Mouse (Mus musculus) liver, embryonic 11.5 days (tissue): ENCODE data around the gene Heatr5a. TPM values are rescaled to one million over a fixed set of nuclear protein-coding genes. Genes with fewer than 3 reads are reported as not detected.

ENCODE experiments used
- ATAC-seq: fragments of 200-750 bp; cut with Nextera tagmentation; replicated peaks from 2 replicates; pipeline ENCODE4 v1.8.0; 2017; ENCODE audit warnings: moderate number of reproducible peaks, mild to moderate bottlenecking, moderate TSS enrichment, moderate library complexity; ENCODE audit not compliant: low FRiP score
- DNase-seq: peaks from one replicate; pipeline ENCODE4 v3.0.0-alpha.2; 2017; ENCODE audit warnings: low spot score
- H3K27ac ChIP-seq: fragments of 300-500 bp; sonication (generic); 2 replicates; pipeline ENCODE4 v1.5.1; 2014; ENCODE audit warnings: mild to moderate bottlenecking, low read depth, low read length, control low read depth
- H3K27me3 ChIP-seq: fragments of 300-500 bp; sonication (generic); replicated peaks from 2 replicates; pipeline ENCODE4 v1.6.1; 2014; ENCODE audit warnings: low read length, mixed read lengths; ENCODE audit not compliant: control insufficient read depth, insufficient read depth
- H3K36me3 ChIP-seq: fragments of 300-500 bp; sonication (generic); 2 replicates; pipeline ENCODE4 v1.6.1; 2014; ENCODE audit warnings: mild to moderate bottlenecking, low read length, moderate library complexity, mixed read lengths; ENCODE audit not compliant: control insufficient read depth, insufficient read depth
- H3K4me1 ChIP-seq: fragments of 300-500 bp; sonication (generic); replicated peaks from 2 replicates; pipeline ENCODE4 v1.6.1; 2014; ENCODE audit warnings: low read length, mixed read lengths; ENCODE audit not compliant: control insufficient read depth, insufficient read depth
- H3K4me2 ChIP-seq: fragments of 300-500 bp; sonication (generic); 2 replicates; pipeline ENCODE4 v1.6.1; 2014; ENCODE audit warnings: mild to moderate bottlenecking, control low read depth, moderate library complexity
- H3K4me3 ChIP-seq: fragments of 300-500 bp; sonication (generic); 2 replicates; pipeline ENCODE4 v1.5.1; 2014; ENCODE audit warnings: low read depth, low read length, control low read depth
- H3K9ac ChIP-seq: fragments of 300-500 bp; sonication (generic); 2 replicates; pipeline ENCODE4 v1.6.1; 2014; ENCODE audit warnings: low read depth, low read length, control low read depth
- H3K9me3 ChIP-seq: fragments of 300-500 bp; sonication (generic); 2 replicates; pipeline ENCODE4 v1.6.1; 2016; ENCODE audit warnings: low read length, inconsistent platforms, mixed read lengths; ENCODE audit not compliant: control insufficient read depth
- WGBS: fragments of 180-500 bp; shearing (Covaris S2); extraction: QIAGEN DNeasy Blood & Tissue Kit; methylation state at CpG from one replicate; pipeline ENCODE4 v1.1.7; 2014; 5-methylcytosine and 5-hydroxymethylcytosine counted together
- polyA plus RNA-seq: library from polyadenylated mRNA; unstranded; fragments of >200 nt; fragmentation: Nextera tagmentation; extraction: Ambion mirVana; gene quantifications from 2 replicates; pipeline ENCODE4 v1.2.1, GENCODE M21; 2014

Heatr5a gene
- polyA plus RNA-seq, 1 experiment from 2014 or later, result 18.9 TPM

GRCm38 (mm10) chr12:51865790-51866179 is 105.3 kb downstream of the Heatr5a start:
- Histone ChIP-seq H3K36me3 (no peaks in the 10 kb centered on the region), H3K9me3 (no peaks in the 10 kb centered on the region), H3K4me2 (no peak overlapping the region), H3K4me3 (no peak overlapping the region), H3K27me3 (no peaks in the 10 kb centered on the region), H3K4me1 (peaks cover 13% of the 10 kb centered on the region), H3K9ac (peak overlapping the region; percentile 22; the same call in 1 of the 2 replicates), H3K27ac (peak overlapping the region; percentile 28; the same call in 1 of the 2 replicates)
- DNase-seq (no peak), ATAC-seq (peak; percentile 62)
- WGBS, result 53% methylated on average over 4 of the region's 4 CpGs

GRCm38 (mm10) chr12:51865061-51865789 is 105.9 kb downstream of the Heatr5a start:
- no peaks in the 10 kb centered on the region for H3K36me3 ChIP-seq
- H3K27ac ChIP-seq, result 0 out of 2 replicates have a peak overlapping the region, but pooled peaks have one; percentile 28
- ATAC-seq, result 0 out of 2 replicates have a peak, but pooled peaks have one; percentile 8
- peaks cover 13% of the 10 kb centered on the region for H3K4me1 ChIP-seq
- WGBS, result 56% methylated on average over 9 of the region's 9 CpGs
- H3K9me3 ChIP-seq, result no peaks in the 10 kb centered on the region
- no peak overlapping the region for H3K4me2 ChIP-seq
- DNase-seq, result no peak
- no peaks in the 10 kb centered on the region for H3K27me3 ChIP-seq
- peak overlapping the region; percentile 12; the same call in 1 of the 2 replicates for H3K9ac ChIP-seq
- no peak overlapping the region for H3K4me3 ChIP-seq

GRCm38 (mm10) chr12:51863116-51864002 is 107.8 kb downstream of the Heatr5a start:
- Histone ChIP-seq H3K27ac (no peak overlapping the region), H3K36me3 (no peaks in the 10 kb centered on the region), H3K27me3 (no peaks in the 10 kb centered on the region), H3K9me3 (no peaks in the 10 kb centered on the region), H3K4me2 (no peak overlapping the region), H3K9ac (no peak overlapping the region), H3K4me1 (peaks cover 17% of the 10 kb centered on the region), H3K4me3 (no peak overlapping the region)
- ATAC-seq (no peak), DNase-seq (no peak)
- WGBS, result 80% methylated on average over 14 of the region's 14 CpGs

- H3K4me1 ChIP-seq, result peaks cover 28% of the 10 kb centered on the region
- 0 out of 2 replicates have a peak, but pooled peaks have one; percentile 3 for ATAC-seq
- peak overlapping the region; percentile 20; the same call in 1 of the 2 replicates for H3K27ac ChIP-seq
Measured at GRCm38 (mm10) chr12:51858134-51859028, 112.7 kb downstream of the Heatr5a start.

GRCm38 (mm10) chr12:51856768-51857295 is 114.3 kb downstream of the Heatr5a start:
- H3K4me2 ChIP-seq, result peak overlapping the region; percentile 55
- H3K9me3 ChIP-seq, result no peaks in the 10 kb centered on the region
- 37% methylated on average over 8 of the region's 8 CpGs for WGBS
- DNase-seq (no peak), ATAC-seq (peak; percentile 58)
- H3K9ac ChIP-seq, result peak overlapping the region; percentile 57; the same call in 1 of the 2 replicates
- H3K27ac ChIP-seq, result peak overlapping the region; percentile 93
- H3K4me3 ChIP-seq, result no peak overlapping the region
- H3K4me1 ChIP-seq, result peaks cover 33% of the 10 kb centered on the region
- no peaks in the 10 kb centered on the region for H3K27me3 ChIP-seq
- H3K36me3 ChIP-seq, result no peaks in the 10 kb centered on the region

More at GRCm38 (mm10) chr12:51858134-51859028, 112.7 kb downstream of the Heatr5a start:
- DNase-seq, result no peak
- Histone ChIP-seq H3K27me3 (no peaks in the 10 kb centered on the region), H3K9ac (no peak overlapping the region), H3K9me3 (no peaks in the 10 kb centered on the region), H3K4me3 (no peak overlapping the region), H3K4me2 (no peak overlapping the region), H3K36me3 (no peaks in the 10 kb centered on the region)
- 59% methylated on average over 13 of the region's 13 CpGs for WGBS

- peak overlapping the region; percentile 57 for H3K9ac ChIP-seq
- 51% methylated on average over 2 of the region's 2 CpGs for WGBS
- ATAC-seq (no peak), DNase-seq (no peak)
- H3K27me3 ChIP-seq, result no peaks in the 10 kb centered on the region
- peaks cover 34% of the 10 kb centered on the region for H3K4me1 ChIP-seq
- peak overlapping the region; percentile 55 for H3K4me2 ChIP-seq
- no peaks in the 10 kb centered on the region for H3K9me3 ChIP-seq
- H3K27ac ChIP-seq, result peak overlapping the region; percentile 93
- H3K36me3 ChIP-seq, result no peaks in the 10 kb centered on the region
- H3K4me3 ChIP-seq, result peak overlapping the region; percentile 15; the same call in 1 of the 2 replicates
Measured at GRCm38 (mm10) chr12:51855872-51856271, 115.2 kb downstream of the Heatr5a start.

GRCm38 (mm10) chr12:51855453-51855852 is 115.7 kb downstream of the Heatr5a start:
- peaks cover 34% of the 10 kb centered on the region for H3K4me1 ChIP-seq
- DNase-seq (no peak), ATAC-seq (peak; percentile 85)
- H3K4me3 ChIP-seq, result no peak overlapping the region
- H3K9me3 ChIP-seq, result no peaks in the 10 kb centered on the region
- H3K9ac ChIP-seq, result peak overlapping the region; percentile 57; the same call in 1 of the 2 replicates
- H3K36me3 ChIP-seq, result no peaks in the 10 kb centered on the region
- H3K27ac ChIP-seq, result peak overlapping the region; percentile 93
- peak overlapping the region; percentile 55 for H3K4me2 ChIP-seq
- H3K27me3 ChIP-seq, result no peaks in the 10 kb centered on the region
- WGBS, result 42% methylated on average over 7 of the region's 7 CpGs
